Mouse (Mus musculus): ENCODE measurements around the gene Gba.

Gene Gba

GRCm38 (mm10) chr3:89229276-89229675 lies 26.5 kb downstream of the Gba start:
- in situ Hi-C loops (cut with MboI; ENCODE audit: low pct_unique_long_range_greater_than_20kb in 1 of 2, low sequenced_read_pairs in 2 of 2, unreplicated experiment in 1 of 2), result no loop called here

- in situ Hi-C loops (cut with MboI; ENCODE audit: low pct_unique_long_range_greater_than_20kb in 1 of 2, low sequenced_read_pairs in 2 of 2, unreplicated experiment in 1 of 2), result no loop called here
Observed at GRCm38 (mm10) chr3:89230561-89230960, 27.8 kb downstream of the Gba start.

- in situ Hi-C loops (cut with MboI; ENCODE audit: low pct_unique_long_range_greater_than_20kb in 1 of 2, low sequenced_read_pairs in 2 of 2, unreplicated experiment in 1 of 2), result no loop called here
Observed at GRCm38 (mm10) chr3:89231345-89231744, 28.6 kb downstream of the Gba start.

GRCm38 (mm10) chr3:89231772-89232275 lies 29.1 kb downstream of the Gba start:
- in situ Hi-C loops (cut with MboI; ENCODE audit: low pct_unique_long_range_greater_than_20kb in 1 of 2, low sequenced_read_pairs in 2 of 2, unreplicated experiment in 1 of 2), result no loop called here

- in situ Hi-C loops (cut with MboI; ENCODE audit: low pct_unique_long_range_greater_than_20kb in 1 of 2, low sequenced_read_pairs in 2 of 2, unreplicated experiment in 1 of 2), result no loop called here
Observed at GRCm38 (mm10) chr3:89232614-89233013, 29.9 kb downstream of the Gba start.

GRCm38 (mm10) chr3:89233562-89234110 lies 30.9 kb downstream of the Gba start:
- in situ Hi-C loops (cut with MboI; ENCODE audit: low pct_unique_long_range_greater_than_20kb in 1 of 2, low sequenced_read_pairs in 2 of 2, unreplicated experiment in 1 of 2), result no loop called here

- in situ Hi-C loops (cut with MboI; ENCODE audit: low pct_unique_long_range_greater_than_20kb in 1 of 2, low sequenced_read_pairs in 2 of 2, unreplicated experiment in 1 of 2), result no loop called here
Observed at GRCm38 (mm10) chr3:89236516-89236915, 33.8 kb downstream of the Gba start.

- in situ Hi-C loops (cut with MboI; ENCODE audit: low pct_unique_long_range_greater_than_20kb in 1 of 2, low sequenced_read_pairs in 2 of 2, unreplicated experiment in 1 of 2), result no loop called here
Observed at GRCm38 (mm10) chr3:89237682-89238081, 35.0 kb downstream of the Gba start.

- in situ Hi-C loops (cut with MboI; ENCODE audit: low pct_unique_long_range_greater_than_20kb in 1 of 2, low sequenced_read_pairs in 2 of 2, unreplicated experiment in 1 of 2), result no loop called here
Observed at GRCm38 (mm10) chr3:89238494-89238893, 35.8 kb downstream of the Gba start.

- in situ Hi-C loops (cut with MboI; ENCODE audit: low pct_unique_long_range_greater_than_20kb in 1 of 2, low sequenced_read_pairs in 2 of 2, unreplicated experiment in 1 of 2), result no loop called here
Observed at GRCm38 (mm10) chr3:89242331-89242895, 39.7 kb downstream of the Gba start.

- in situ Hi-C loops (cut with MboI; ENCODE audit: low pct_unique_long_range_greater_than_20kb in 1 of 2, low sequenced_read_pairs in 2 of 2, unreplicated experiment in 1 of 2), result no loop called here
Observed at GRCm38 (mm10) chr3:89243609-89244008, 40.9 kb downstream of the Gba start.

GRCm38 (mm10) chr3:89244158-89244981 lies 41.6 kb downstream of the Gba start:
- in situ Hi-C loops (cut with MboI; ENCODE audit: low pct_unique_long_range_greater_than_20kb in 1 of 2, low sequenced_read_pairs in 2 of 2, unreplicated experiment in 1 of 2), result no loop called here

GRCm38 (mm10) chr3:89244982-89245687 lies 42.4 kb downstream of the Gba start:
- in situ Hi-C loops (cut with MboI; ENCODE audit: low pct_unique_long_range_greater_than_20kb in 1 of 2, low sequenced_read_pairs in 2 of 2, unreplicated experiment in 1 of 2), result loop anchor here in 1 of 2 experiments (5.0 kb wide), 1 partner anchor 37 kb away; the partner anchor contains the start of gene Efna1

GRCm38 (mm10) chr3:89245688-89246171 lies 43.0 kb downstream of the Gba start, which contains the start of gene Krtcap2:
TSS of gene Krtcap2 (plus strand) at chr3:89245966.
- in situ Hi-C loops (cut with MboI; ENCODE audit: low pct_unique_long_range_greater_than_20kb in 1 of 2, low sequenced_read_pairs in 2 of 2, unreplicated experiment in 1 of 2), result loop anchor here in 1 of 2 experiments (5.0 kb wide), 1 partner anchor 37 kb away; the partner anchor contains the start of gene Efna1

GRCm38 (mm10) chr3:89246261-89247100 lies 43.8 kb downstream of the Gba start, which contains the start of gene Trim46:
TSS of gene Trim46 (minus strand) at chr3:89246309.
- in situ Hi-C loops (cut with MboI; ENCODE audit: low pct_unique_long_range_greater_than_20kb in 1 of 2, low sequenced_read_pairs in 2 of 2, unreplicated experiment in 1 of 2), result loop anchor here in 1 of 2 experiments (5.0 kb wide), 1 partner anchor 36 kb away; the partner anchor contains the start of gene Efna1

GRCm38 (mm10) chr3:89247466-89247865 lies 44.7 kb downstream of the Gba start:
- in situ Hi-C loops (cut with MboI; ENCODE audit: low pct_unique_long_range_greater_than_20kb in 1 of 2, low sequenced_read_pairs in 2 of 2, unreplicated experiment in 1 of 2), result loop anchor here in 1 of 2 experiments (5.0 kb wide), 1 partner anchor 35 kb away; the partner anchor contains the start of gene Efna1

GRCm38 (mm10) chr3:89250435-89251040 lies 47.8 kb downstream of the Gba start:
- in situ Hi-C loops (cut with MboI; ENCODE audit: low pct_unique_long_range_greater_than_20kb in 1 of 2, low sequenced_read_pairs in 2 of 2, unreplicated experiment in 1 of 2), result no loop called here
